Mouse (Mus musculus): ENCODE results near the gene Slc38a2. TPM values are rescaled to one million over a fixed set of nuclear protein-coding genes. Genes with fewer than 3 reads are reported as not detected.

Gene Slc38a2
- polyA plus RNA-seq, 1 experiment from 2014 or later, result 126 TPM

Other genes with a start within 250 kb of the Slc38a2 start
- 43.6 and 53.3 TPM in 2 replicates for gene Scaf11, start 238.9 kb downstream of the Slc38a2 start, polyA plus RNA-seq (2014; fragmentation: Nextera tagmentation; extraction: Ambion mirVana)
- gene Slc38a1, start 56.8 kb downstream of the Slc38a2 start, polyA plus RNA-seq (2014; fragmentation: Nextera tagmentation; extraction: Ambion mirVana), result 173 and 175 TPM in 2 replicates